Mouse (Mus musculus) spleen, postnatal 14 days (tissue): ENCODE data around the gene Cdk6.
"Not testable (repeated sequence)": the region's sequence is repeated elsewhere in the genome, so short reads cannot be mapped to it uniquely, and the experiment has no call there.

Source experiments
- DNase-seq, 2 experiments: peaks; one replicate each; pipeline ENCODE4 v3.0.0; 2021 to 2022; ENCODE audit warnings: low spot score in 2 of 2

The Cdk6 gene

GRCm38 (mm10) chr5:3341111-3341911 lies at the start of gene Cdk6:
Cdk6 (plus strand) TSS chr5:3341485.
- peak; percentile 33 to 61 for DNase-seq

DNA sequence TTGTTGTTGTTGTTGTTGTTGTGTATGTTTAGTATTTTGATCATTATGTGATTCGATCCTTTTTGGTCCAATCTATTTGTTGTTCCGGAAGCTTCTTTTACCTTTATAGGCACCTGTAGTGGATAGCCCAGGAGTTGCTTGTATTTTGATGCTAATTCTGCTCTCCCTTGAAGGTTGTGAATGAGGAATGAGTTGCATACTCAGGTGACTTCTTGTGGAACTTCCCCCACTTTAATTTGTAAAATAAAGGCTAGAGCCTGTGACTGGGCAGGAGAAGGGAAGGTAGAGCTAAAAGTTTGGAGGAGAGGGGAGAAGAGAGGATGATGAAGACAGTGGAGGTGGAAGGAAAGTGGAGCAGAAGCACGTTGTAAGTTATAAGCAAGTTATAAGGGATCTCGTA lies 47.6 kb upstream of the Cdk6 start:
- no peak for DNase-seq

GRCm38 (mm10) chr5:3300801-3301457 lies 40.4 kb upstream of the Cdk6 start:
- DNase-seq, result no peak

GRCm38 (mm10) chr5:3301535-3301934 lies 39.8 kb upstream of the Cdk6 start:
- no peak for DNase-seq

GRCm38 (mm10) chr5:3303876-3304275 lies 37.4 kb upstream of the Cdk6 start:
- DNase-seq, result no peak

GRCm38 (mm10) chr5:3306146-3306545 lies 35.1 kb upstream of the Cdk6 start:
- no peak for DNase-seq

- no peak for DNase-seq
These were observed 32.2 kb upstream of the Cdk6 start for GRCm38 (mm10) chr5:3309122-3309521.

DNA sequence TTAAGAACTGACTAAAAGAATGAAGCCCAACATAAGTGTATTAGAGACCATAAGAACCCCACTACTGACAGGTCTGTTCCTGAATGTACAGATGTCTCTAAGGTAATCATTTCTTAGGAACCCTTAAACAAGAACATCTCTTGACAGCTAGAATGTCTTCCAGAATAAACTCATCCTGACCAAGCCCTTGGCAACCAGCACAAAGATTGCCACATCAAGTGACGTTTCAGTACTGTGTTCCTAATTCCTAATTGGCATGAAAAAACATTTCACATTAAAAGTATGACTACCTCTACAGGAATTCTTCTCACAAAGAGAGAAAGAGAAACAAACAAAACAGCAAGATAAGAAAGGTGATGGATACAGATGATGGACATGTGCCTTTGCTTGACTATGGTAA lies 31.7 kb upstream of the Cdk6 start:
- DNase-seq, result no peak

DNA sequence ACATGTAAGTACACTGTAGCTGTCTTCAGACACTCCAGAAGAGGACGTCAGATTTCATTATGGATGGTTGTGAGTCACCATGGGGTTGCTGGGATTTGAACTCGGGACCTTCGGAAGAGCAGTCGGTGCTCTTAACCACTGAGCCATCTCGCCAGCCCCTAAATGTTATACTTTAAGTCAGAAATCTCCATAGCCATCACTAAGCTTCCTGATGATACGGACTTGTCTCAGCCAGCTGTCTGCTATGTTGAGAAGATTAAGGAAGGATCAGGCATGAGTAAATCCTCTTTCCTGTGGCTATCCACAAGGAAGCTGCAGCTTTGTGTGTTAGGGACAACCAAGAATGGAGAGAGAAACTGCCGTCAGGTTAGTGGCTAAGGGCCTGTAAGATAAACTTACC lies 30.1 kb upstream of the Cdk6 start:
- DNase-seq, result not testable (repeated sequence)

DNA sequence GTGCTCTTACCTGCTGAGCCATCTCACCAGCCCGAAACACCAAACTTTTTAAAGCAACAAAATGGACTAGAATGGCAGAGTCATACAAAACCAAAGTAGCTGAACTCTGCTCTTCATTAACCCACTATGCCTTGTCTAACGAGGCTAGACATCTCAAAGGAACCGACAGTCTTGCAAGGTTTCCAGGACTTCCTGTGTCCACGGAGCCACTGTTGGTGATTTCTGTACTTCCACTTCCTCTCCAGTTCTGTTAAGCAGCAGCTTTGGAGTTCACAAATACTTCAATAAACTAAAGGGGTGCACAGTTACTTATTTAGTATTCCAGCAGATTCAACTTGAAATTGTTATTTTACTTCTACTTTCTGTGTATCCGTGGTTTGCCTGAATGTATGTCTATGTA lies 23.6 kb upstream of the Cdk6 start:
- not testable (repeated sequence) for DNase-seq

DNA sequence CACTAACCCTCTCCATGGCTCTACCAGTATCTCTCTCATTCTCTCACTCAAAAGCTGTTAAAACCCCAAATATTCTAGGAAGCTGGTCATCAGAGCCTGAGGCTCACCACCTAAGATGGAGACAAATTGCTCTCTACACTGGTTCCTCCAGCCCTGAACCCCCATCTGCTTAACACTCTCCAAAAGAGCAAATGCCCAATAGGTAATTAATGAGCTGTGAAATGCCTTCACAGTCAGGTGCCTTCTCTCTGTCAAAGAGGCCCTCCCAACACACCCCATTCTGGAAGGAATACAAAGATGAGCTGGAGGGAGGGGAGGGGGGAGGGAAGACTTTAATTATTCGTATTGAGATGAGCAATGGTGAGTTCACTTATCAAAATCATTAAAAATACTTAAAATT lies 21.1 kb upstream of the Cdk6 start:
- no peak for DNase-seq

DNA sequence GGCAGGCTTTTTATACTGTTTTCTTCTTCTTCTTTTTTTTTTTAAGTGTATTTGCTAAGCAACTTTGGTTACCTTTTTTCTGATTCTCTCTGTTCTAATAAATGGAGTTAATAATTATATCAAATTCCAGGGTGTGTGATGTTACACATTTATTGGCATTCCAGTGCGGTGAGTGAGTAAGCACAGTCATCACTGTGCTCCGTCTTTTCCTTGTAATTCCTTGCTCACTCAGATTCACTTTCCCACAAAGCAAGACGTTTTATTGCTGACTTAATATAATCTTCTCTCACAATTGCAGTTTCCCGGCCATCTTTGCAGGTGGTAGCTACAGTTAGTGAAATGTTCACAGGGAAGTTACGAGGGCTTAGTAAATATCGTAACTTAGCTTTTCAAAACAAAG lies 19.2 kb upstream of the Cdk6 start:
- DNase-seq, result no peak

GRCm38 (mm10) chr5:3324116-3324515 lies 17.2 kb upstream of the Cdk6 start:
- DNase-seq, result no peak

DNA sequence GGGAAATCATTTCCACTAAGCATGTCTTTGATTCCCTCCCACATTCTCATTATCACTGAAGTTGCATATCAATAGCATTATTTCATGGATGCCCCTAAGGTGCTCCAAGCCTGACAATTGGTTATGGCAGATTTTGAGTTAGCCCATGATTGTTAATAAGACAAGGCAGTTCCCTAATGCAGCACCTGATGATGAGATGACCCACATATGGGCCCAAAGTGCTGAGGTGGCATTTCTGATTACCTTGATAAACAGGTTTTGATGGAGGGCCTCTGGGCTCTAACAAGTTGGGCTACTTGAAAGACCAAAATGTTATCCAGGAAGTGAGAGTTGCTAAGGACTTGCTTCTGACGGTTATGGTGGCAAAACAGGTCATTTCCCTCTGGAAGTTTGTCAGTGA lies 11.9 kb upstream of the Cdk6 start:
- no peak for DNase-seq

GRCm38 (mm10) chr5:3330932-3331331 lies 10.4 kb upstream of the Cdk6 start:
- DNase-seq, result no peak

GRCm38 (mm10) chr5:3333019-3333418 lies 8.3 kb upstream of the Cdk6 start:
- not testable (repeated sequence) for DNase-seq

GRCm38 (mm10) chr5:3340340-3341058 lies 786 bp upstream of the Cdk6 start:
- not testable (repeated sequence) for DNase-seq

DNA sequence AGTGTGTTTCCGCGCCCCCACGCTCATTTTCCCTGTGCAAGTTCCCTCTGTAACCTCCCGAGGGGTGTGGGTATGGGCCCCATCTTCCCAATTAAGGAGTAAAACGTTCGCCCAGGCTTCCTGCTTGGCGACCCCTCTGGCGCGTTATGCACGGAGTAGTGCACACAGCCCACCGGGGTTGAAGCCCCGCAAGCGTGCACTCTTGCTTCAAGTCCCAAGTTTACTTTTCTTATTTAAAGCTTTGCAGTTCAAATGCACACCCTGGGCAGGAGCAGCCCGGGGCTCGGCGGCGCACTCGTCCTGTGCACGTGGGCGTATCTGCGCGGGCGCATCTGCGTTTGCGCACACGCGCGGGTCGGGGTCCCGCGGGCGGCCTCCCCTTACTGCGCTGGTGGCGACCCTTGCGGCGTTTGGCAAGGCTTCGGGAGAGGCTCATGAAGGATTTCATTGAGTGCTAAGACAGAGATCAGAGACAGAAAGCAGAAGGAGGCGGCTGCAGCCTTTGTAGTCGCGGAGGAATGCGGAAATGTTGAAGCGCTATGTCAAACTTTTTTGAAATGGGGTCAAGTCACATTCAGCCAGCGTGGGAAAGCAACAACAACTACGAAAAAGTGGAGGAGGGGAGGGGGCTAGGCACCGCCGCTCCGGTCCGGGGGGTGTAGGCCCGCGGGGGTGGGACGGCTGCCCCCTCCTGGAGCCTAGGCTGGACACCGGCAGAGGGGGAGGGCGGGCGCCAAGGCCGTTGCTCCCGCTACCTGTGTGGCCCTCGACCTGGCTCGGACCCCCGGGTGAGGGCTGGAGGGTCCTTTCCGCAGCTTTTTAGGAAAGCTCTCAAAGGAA lies 866 bp downstream of the Cdk6 start:
- peak; percentile 15 to 40 for DNase-seq

GRCm38 (mm10) chr5:3342771-3343565 lies 1.7 kb downstream of the Cdk6 start:
- peak; percentile 13 to 25 for DNase-seq

DNA sequence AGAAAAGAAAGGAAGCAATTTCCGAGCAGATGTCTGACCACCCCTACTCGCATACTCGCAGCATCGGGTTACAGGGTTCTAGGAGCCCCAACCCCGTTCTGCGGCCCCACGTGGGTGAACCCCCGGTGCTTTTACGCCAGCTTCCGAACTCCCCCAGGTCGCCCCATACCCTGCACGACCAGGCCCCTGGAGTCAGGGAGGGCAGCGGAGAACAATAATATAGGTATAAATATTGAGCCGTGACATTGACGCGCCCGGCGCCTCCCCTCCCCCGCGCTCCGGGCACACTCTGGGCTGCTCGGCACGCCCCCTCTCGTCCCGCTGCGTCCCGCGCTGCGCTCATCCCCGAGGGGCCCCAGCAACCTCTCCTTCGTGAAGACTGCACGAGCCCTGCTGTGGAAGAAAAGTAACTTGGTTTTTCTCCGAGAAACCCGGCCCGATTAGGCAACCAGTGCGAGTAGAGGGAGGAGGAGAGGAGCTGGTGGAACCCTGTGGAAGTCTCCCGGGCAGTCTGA lies 2.3 kb downstream of the Cdk6 start:
- peak; percentile 38 to 51 for DNase-seq
